Mouse (Mus musculus) mature B cell (primary cell): Measurements from ENCODE around the gene Gm49395.

Experiments used
- in situ Hi-C: fragments of 300-500 bp; cut with MboI; formaldehyde crosslinking; loops from 2 replicates; pipeline ENCODE4 v1.14.3; 2019

Gene Gm49395

DNA sequence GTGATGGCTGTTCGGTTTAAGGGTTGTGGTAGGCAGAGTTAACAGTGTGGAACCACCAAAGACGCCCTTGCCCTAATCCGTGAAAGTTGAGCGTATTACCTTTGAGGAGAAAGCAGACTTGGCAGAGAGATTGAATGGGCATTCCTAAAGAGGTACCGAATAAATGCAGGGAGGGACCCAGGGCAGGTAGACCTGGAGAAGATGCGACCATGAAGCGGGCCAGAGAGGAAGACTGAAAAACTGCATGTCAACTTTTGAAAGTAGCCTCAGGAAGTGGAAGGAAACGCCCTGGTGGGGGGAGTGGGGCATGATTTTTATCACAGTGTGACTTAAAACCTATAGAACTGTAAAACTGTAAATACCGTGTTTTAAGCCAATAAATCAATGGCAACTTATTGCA lies 2.3 kb downstream of the Gm49395 start:
- in situ Hi-C loops: loop anchor here (25.0 kb wide), 1 partner anchor 262 kb away; no protein-coding TSS in a partner anchor

DNA sequence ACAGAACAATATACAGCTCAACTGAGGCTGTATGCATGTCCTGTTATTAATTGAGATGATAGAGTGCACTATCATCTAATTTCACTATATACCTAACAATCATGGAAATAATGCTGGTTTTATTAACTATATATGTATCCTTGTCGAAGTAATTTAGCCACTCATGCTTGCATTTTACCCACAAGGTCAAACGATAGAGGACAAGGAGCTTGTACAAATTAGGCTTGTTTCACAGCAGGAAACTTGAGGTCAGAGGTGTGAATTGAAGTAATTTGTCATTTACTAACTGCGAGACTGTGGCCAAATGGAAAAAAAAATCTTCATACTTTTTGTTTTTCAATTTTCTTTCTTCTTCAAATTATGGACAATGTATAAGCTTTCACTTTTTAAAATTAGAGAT lies 3.5 kb downstream of the Gm49395 start:
- in situ Hi-C loops: loop anchor here (25.0 kb wide), 1 partner anchor 261 kb away; no protein-coding TSS in a partner anchor

DNA sequence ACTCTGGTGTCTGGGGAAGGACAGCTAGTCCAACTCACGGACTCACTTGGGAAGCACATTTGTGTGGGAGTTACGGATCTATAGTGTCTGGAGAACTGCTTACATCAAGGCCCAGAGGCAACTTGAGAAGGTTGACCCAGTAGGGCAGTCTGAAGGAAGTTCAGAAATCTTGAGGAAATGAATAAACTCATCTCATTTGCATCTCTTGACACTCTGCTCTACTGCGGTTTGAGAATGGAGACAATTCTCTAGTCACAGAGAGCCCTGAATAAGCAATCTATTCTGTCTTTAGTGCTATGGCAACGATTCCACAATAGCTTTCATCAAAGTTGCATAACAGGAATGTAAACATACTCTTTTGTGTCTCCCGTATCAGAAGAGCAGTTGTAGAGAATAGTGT lies 4.8 kb downstream of the Gm49395 start:
- in situ Hi-C loops: loop anchor here (25.0 kb wide), 1 partner anchor 260 kb away; no protein-coding TSS in a partner anchor

DNA sequence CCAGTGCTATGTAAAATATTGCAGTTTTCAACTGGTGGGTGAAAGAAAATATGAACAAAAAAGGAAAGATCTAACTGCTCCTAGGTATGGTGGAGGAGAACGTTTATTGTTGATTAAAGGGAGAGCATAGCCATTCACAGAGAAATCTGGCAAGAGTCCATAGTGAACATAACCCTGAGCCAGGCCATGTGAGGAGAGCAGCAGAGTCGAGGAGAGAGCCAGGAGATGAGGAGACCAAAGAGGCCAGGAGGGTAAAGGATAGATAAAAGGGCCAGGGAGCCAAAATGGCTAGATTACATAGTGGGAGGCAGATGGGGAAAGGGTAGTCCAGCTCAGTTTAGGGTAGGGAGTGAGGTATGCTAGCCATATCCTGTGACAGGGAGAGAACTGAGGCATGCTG lies 5.5 kb downstream of the Gm49395 start:
- in situ Hi-C loops: loop anchor here (25.0 kb wide), 1 partner anchor 259 kb away; no protein-coding TSS in a partner anchor

DNA sequence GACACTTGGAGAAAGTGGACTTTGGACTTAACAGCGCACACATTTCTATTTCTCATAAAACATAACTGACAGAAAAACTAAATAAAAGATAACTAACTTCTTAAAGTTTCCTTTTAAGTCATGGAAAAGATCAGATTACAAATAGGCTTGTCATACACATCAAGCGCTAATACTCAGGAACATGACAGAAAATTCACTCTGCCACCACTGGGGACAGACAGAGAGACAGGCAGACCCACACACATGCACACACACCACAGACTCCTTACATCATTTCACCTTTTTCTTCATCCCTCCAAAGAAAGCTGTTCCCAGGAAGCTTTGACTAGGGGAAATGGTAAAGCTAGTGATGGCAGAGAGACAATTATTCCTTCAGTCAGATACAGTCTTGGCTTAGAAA lies 6.3 kb downstream of the Gm49395 start:
- in situ Hi-C loops: loop anchor here (25.0 kb wide), 1 partner anchor 258 kb away; no protein-coding TSS in a partner anchor

DNA sequence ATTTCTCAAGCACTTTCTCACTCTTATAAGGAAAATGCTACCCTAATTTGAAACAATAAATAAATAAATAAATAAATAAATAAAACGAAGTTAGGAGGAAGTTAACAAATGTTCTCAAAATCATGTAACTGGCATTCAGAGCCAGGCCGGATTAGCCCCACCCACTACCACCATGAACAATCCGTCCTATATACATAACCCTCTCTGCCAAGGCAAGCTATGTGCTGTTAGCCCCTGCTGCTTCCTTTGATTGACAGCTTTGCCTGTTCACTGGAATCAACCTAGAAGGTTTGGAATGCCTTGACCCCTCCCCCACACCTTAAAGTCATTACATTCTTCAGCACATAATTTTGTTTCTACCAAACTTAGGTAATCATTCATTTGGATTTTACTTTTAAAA lies 10.2 kb downstream of the Gm49395 start:
- in situ Hi-C loops: loop anchor here (25.0 kb wide), 1 partner anchor 254 kb away; no protein-coding TSS in a partner anchor

DNA sequence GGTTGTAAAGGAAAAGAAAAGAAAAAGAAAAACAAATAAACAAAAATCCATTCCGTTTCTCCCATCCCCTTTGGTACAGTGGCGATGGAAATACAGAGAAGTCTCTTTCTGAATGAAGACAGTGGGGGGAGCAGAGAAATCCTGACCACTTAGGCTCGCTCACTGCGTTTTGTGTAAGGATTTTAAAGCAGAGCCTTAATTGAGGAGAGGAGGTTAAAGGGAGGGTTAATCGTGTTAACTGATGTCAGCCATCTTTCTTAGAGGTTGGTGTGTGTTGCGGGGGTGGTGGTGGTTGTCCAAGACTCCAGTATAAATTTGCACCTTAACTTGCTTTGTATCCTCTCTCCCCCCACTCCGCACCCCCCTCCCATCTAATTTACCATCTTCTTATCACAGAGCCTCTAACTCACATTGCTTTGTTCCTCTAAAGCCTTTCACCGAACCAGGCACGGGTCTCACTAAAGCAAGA lies 10.7 kb downstream of the Gm49395 start:
- in situ Hi-C loops: loop anchor here (25.0 kb wide), 1 partner anchor 254 kb away; no protein-coding TSS in a partner anchor

DNA sequence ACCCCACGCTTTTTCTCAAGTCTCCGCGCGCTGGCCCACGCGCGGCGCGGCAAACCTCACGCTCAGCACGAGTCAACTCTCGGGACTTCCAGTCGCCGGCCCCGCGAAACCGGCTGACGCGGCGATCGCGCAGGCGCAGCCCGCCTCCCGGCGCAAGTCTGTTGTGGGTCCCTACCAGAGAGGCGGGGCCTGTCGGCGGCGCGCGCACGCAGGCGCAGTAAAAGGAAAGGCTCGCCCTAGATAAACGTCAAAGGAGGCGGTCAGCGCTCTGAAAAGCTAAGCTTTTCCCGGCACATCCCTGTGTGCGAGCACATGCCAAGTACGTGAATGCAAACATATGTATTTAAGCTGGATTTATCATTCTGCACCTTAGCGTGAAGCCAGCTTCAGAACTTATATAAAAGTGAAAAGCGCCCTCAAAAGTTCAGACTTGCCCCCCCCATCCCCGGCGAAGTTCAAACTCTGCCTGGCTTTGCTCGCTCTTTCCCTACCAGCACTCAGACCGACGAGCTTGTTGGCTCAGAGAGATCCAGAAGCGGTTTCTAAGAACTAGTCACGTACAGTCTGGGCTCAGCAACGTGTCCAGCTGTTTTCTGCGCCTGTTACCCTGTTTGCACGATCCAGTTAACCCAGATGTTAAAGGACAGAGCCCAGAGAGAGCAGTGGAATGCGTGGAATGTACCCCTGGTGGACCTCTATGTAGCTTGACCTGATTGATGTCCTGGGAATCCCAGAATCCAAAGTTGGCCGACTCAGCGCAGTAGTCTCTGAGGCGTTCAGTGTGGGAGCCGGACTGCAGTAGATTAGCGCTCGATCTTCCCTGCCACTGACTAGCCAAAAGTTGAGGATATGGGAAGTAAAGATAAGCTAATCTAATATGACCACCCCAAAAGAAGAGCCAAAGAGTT lies 11.4 kb downstream of the Gm49395 start, which contains the start of gene Pelo:
Gene Pelo, minus strand, starts transcription at position 118 of the 908 bp plus-strand sequence.
- in situ Hi-C loops: loop anchor here (25.0 kb wide), 1 partner anchor 253 kb away; no protein-coding TSS in a partner anchor

DNA sequence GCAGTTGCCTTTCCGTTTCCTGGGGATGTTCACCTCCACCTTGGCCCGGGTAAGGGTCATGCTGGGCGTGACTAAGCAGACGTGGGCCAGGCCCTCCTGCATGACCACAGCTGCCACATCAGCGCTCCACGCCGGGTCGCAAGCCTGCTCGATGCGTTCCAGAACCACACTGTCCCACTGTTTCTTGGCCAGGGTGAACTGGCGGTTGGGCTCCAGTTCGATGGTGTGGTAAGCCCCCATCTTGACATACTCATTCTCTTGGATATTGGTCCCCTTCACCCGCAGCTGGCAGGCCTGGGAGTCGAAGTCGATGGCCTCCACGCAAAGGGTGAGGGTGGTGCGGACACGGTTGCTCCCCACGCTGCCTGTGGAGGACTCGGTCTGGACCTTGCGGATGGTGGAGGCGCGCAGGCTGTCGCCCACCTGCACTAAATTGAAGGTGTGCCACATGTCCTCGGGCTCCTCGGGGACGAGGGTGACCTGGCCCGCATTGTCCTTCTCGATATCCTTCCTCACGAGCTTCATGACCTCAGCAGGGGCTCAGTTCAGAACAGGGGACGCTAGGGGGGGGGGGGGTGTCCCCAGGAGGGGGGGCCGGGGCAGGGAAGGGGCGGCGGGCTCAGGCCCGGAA lies 12.2 kb downstream of the Gm49395 start:
- in situ Hi-C loops: loop anchor here (25.0 kb wide), 1 partner anchor 252 kb away; no protein-coding TSS in a partner anchor

DNA sequence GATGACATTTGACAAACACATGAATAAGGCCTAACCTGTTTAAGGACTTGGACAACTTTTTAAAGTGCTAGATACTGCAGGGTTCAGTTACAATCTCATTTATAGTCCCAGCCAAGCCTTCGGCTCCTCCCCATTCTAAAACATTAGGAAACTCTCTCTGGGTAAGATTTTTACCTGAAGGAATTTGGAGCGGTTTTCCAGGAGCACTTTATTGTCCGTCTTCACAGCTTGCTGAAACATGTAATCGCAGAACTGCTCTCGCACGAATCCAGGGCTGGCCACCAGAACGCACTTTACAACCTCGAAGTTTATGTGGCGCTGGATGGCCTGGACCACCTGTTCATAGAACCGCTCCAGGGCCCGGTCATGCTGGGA lies 12.7 kb downstream of the Gm49395 start:
- in situ Hi-C loops: loop anchor here (25.0 kb wide), 1 partner anchor 252 kb away; no protein-coding TSS in a partner anchor

DNA sequence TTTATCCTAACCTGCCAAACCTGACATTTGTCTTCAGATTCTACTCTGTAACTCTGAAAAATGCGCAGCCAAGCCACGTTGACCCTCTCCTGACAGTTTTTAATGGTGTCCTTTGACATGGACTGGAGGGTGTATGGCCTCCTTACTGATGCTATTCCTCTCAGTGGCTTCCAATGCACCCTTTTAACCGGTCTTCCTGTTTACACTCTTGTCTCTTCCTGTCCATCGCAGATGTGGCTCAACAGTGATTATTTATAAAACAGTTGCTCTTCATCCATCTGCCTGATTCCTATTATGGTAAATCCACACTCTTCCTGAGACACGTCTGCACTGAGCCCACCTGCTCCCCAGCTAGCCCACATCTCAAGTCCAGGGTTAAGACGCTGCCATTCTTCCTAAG lies 15.7 kb downstream of the Gm49395 start:
- in situ Hi-C loops: loop anchor here (25.0 kb wide), 1 partner anchor 249 kb away; no protein-coding TSS in a partner anchor

DNA sequence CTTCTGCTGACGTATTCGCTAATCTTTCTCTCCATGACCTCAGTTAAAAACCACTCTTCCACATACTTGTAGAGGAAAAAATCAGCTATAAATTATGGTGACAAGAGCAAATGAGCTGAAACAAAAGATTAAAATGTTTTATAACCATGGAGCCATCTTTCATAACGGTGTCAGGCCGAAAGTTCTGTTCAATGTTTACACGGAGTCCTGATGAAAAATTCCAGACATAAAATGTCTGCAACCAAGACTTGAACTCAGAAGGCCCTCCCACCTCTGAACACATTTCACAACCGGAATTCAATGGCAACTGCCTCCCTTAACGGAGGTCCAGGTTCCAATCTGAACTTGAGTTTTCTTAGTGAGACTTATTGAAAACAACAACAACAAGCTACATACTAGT lies 19.4 kb downstream of the Gm49395 start:
- in situ Hi-C loops: loop anchor here (25.0 kb wide), 1 partner anchor 245 kb away; no protein-coding TSS in a partner anchor

DNA sequence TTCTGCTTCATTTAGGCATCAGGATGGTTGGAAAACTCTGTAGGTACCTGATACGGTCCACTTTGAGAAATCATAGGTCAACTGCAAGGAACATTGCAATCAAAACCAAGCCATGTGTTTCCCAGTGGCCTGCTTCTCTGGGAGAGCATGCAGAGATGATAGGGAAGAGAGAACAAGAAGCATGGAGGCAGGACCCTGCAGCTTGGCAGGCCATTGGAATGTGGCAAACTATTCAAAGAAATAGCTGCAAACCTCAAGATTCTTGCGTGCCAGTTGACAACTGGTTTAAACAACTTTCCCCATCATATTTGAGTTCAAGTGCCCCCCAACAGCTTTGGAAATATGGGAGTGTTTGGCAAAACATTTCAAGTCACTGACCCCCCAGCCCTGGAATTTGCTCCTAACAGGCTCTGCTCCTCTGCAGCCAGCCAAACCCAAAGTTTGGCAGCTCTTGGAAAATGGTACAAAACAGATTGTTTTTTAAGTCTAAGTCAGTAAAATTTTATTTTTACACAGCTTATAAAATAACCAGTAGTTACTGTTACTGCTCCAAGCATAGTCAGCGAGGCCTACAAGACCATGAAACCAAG lies 21.6 kb downstream of the Gm49395 start:
- in situ Hi-C loops: loop anchor here (25.0 kb wide), 1 partner anchor 243 kb away; no protein-coding TSS in a partner anchor

DNA sequence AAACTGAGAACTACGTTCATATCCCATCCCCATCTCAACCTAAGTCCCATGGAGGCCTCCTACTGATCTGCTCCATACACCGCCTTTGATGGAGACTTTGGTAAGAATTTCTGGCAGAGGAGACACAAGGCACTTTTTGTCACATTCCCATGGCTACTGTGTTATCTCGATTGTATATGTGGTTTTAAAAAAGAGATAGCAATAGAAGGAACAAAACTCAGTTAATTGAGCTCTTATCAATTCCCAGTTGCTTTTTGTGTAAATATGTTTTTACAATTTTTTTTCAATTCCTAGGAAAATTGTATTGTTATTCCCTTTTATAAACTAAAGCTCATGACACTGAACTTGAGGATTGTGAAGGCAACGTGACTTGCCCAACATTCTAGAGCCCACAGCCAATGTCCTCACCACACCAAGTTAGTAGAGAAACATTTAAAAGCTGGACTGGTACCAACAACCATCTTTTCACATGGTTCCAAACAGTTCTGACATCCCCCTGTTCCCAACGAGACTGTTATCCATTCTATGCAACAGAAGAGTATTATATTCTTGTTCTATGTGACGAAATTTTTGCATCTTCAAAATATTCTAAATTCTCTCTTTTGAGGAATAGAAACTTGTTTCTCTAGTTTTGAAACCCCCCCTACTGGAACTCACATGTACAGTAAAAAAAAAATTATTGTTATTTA lies 22.6 kb downstream of the Gm49395 start:
- in situ Hi-C loops: loop anchor here (25.0 kb wide), 1 partner anchor 242 kb away; no protein-coding TSS in a partner anchor

DNA sequence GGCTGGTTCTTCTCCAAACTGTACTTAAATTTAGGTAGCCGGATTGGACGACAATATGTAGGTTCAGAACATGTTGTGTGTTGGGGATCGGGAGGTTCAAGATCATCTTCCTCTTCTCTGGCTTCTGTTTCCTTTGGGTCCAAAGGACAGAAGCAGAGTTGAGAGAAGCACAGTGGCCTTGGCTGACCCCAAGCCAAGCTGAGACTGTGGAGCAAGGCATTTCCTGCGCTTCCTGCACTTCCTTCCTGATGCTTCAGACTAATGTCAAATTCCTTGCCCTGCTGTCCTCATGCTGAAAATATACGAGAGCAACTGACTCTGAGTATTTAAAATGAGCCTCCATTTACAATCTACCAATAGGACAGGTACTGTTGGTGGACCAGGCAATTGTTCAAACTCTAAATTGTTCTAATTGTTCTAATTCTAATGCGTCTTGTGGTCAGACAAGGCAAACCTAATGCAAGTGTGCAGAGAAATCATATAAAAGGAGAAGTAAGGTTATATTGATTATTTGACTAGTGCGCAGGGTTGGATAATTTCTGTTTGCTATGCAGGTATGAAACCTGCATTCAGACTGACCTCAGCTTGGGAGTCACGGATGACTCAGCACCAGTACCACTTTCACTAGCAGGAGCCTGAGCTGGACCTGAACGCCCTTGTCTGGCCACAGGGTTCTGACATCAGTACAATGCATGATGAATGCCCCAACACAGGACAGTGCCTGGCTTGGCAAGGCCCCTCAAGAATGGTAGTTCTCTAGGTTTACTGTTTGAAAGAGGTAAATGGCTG lies 24.2 kb downstream of the Gm49395 start:
- in situ Hi-C loops: loop anchor here (25.0 kb wide), 1 partner anchor 240 kb away; no protein-coding TSS in a partner anchor

DNA sequence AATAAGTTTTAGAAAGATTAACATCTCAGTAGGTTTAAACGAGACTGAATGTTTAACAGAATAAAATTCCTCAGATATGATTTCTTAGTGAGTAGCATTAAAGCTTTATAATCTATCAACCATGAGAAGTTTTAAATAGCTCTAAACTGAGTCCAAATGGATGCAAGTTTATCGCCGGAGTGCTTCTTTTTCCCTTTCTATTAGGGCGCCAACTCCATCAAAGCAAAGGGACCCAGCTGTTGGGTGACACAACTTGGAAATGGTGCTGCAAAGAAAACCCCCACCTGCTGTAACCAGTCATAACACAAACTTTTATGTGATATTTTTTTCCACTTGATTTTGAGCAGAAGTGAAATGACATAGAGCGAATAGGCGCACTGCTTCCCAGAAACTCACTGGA lies 29.3 kb downstream of the Gm49395 start:
- in situ Hi-C loops: no loop called here

DNA sequence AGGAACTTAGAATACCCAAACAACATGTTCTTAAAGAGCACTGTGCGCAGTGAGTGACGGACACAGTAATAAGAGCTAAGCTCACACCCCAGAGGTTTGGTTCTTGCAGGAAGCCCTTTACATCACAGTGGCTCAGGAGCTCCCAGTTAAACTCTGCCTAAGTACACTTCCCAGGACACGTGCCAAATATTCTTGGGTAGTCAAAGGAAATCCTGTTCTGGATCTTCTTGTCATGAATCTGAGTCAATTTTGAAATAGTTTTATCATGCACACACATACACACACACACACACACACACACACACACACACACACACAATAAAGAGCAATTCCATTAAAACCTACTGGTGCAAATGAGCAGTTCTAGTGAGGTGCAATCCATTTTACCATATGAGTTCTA lies 30.3 kb downstream of the Gm49395 start:
- in situ Hi-C loops: no loop called here

DNA sequence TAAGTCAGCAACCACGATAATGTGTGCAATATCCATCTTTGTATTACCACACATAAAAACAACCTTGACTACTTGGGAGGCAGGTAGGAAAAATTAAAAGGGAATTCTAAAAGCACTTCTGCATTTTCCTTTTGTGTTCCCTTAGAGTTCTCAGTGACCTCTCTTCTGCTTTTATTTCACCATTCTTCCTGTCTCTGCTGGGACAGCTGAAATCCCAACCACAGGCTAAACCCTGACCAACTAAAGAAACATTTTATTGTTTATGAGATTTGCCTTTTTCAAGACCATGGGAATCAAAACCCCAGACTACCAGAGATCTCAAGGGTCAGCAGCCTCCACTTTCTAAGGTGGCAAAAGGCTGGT lies 33.8 kb downstream of the Gm49395 start:
- in situ Hi-C loops: no loop called here

DNA sequence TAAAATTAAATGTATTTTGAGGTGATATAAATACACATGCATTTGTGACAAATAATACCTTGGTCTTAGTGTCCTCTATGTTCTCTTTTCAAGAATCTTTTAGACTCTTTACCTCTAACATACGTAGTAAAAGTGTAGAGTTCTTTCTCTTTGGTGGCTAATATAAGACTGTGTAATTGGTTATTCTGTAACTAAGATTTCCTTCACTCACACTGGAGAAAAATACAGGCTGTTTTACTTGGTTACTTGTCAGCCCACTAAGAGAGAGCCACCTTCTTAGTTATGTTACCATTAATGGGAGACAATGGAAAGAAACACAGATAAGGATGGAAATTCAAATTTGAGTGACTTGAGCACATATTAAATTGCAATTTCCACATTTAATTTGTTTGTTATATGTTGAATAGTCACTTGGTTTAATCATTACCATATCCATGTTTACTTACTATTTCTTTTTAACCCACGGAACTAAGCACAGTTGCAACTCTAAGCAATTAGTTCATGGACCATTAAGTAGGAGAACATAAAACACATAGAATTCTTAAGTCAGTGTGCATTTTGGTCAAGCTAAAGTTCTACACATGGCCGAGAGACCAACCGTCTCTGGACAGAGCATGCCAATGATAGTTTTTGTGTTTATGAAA lies 34.3 kb downstream of the Gm49395 start:
- in situ Hi-C loops: no loop called here

DNA sequence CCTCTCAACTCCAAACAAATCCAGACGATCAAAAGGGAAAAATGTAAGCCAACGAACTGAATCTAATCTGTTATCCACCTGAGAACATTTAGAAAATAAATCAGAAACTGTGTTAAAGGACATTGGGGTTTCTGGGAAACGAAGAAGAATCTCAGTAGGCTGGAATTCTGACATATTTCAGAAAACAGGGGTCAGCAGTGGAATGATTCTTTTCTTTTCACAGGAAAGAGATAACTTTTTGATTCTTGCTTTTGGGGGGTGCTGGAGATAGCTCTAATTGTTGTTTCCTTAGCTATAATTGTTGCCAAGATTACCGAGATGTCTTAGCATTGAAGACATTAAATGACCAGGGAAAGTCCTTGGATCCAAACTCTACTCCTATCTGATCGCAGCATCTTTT lies 44.2 kb downstream of the Gm49395 start:
- in situ Hi-C loops: no loop called here
